Mouse (Mus musculus): ENCODE measurements at regions not wholly inside any gene's neighbourhood (a gene's known extent, or its start where the extent isn't known, plus 50 kb on each side); places are given as distances from the start of the nearest gene placed in this dataset.

GRCm38 (mm10) chr16:86122936-86123335 lies 221.3 kb upstream of the Adamts5 start:
- DNase-seq (ENCODE audit: low read depth, low spot score) = no peak
- 30% methylated on average over 1 of the region's 1 CpGs for WGBS

- DNase-seq (ENCODE audit: low read depth, low spot score) = no peak
Observed at GRCm38 (mm10) chr16:86117959-86118358, 216.3 kb upstream of the Adamts5 start.

- WGBS = 45% methylated on average over 2 of the region's 2 CpGs
- no peak for DNase-seq (ENCODE audit: low read depth, low spot score)
Observed at GRCm38 (mm10) chr16:86115587-86116376, 214.2 kb upstream of the Adamts5 start.

GRCm38 (mm10) chr16:86094461-86094860 lies 192.8 kb upstream of the Adamts5 start:
- WGBS = 80% methylated on average over 2 of the region's 2 CpGs
- DNase-seq (ENCODE audit: low read depth, low spot score) = no peak

- WGBS = 88% methylated on average over 6 of the region's 6 CpGs
- DNase-seq (ENCODE audit: low read depth, low spot score) = no peak
Observed at GRCm38 (mm10) chr16:86090175-86090574, 188.5 kb upstream of the Adamts5 start.

- 84% methylated on average over 3 of the region's 3 CpGs for WGBS
- no peak for DNase-seq (ENCODE audit: low read depth, low spot score)
Observed at GRCm38 (mm10) chr16:86087421-86087820, 185.8 kb upstream of the Adamts5 start.

GRCm38 (mm10) chr16:86067628-86068364 lies 166.2 kb upstream of the Adamts5 start:
- 49% methylated on average over 3 of the region's 3 CpGs for WGBS
- no peak for DNase-seq (ENCODE audit: low read depth, low spot score)

- no peak for DNase-seq (ENCODE audit: low read depth, low spot score)
- 73% methylated on average over 5 of the region's 5 CpGs for WGBS
Observed at GRCm38 (mm10) chr16:86060087-86060486, 158.5 kb upstream of the Adamts5 start.

GRCm38 (mm10) chr16:86044695-86045094 lies 143.1 kb upstream of the Adamts5 start:
- 86% methylated on average over 2 of the region's 2 CpGs for WGBS
- no peak for DNase-seq (ENCODE audit: low read depth, low spot score)

GRCm38 (mm10) chr16:86034772-86035171 lies 133.1 kb upstream of the Adamts5 start:
- WGBS = 79% methylated on average over 9 of the region's 9 CpGs

GRCm38 (mm10) chr16:86027700-86028099 lies 126.1 kb upstream of the Adamts5 start:
- 49% methylated on average over 2 of the region's 2 CpGs for WGBS
- DNase-seq (ENCODE audit: low read depth, low spot score) = no peak

More at GRCm38 (mm10) chr16:86034772-86035171, 133.1 kb upstream of the Adamts5 start:
- no peak for DNase-seq (ENCODE audit: low read depth, low spot score)

- 81% methylated on average over 1 of the region's 1 CpGs for WGBS
- no peak for DNase-seq (ENCODE audit: low read depth, low spot score)
Observed at GRCm38 (mm10) chr16:86015336-86015735, 113.7 kb upstream of the Adamts5 start.

- 86% methylated on average over 5 of the region's 5 CpGs for WGBS
- no peak for DNase-seq (ENCODE audit: low read depth, low spot score)
Observed at GRCm38 (mm10) chr16:86011051-86011450, 109.4 kb upstream of the Adamts5 start.

- WGBS = 55% methylated on average over 3 of the region's 3 CpGs
- no peak for DNase-seq (ENCODE audit: low read depth, low spot score)
Observed at GRCm38 (mm10) chr16:86009638-86010329, 108.2 kb upstream of the Adamts5 start.

- DNase-seq (ENCODE audit: low read depth, low spot score) = no peak
- 65% methylated on average over 1 of the region's 1 CpGs for WGBS
Observed at GRCm38 (mm10) chr16:86007799-86008198, 106.2 kb upstream of the Adamts5 start.

- WGBS = 82% methylated on average over 1 of the region's 1 CpGs
- no peak for DNase-seq (ENCODE audit: low read depth, low spot score)
Observed at GRCm38 (mm10) chr16:86000846-86001245, 99.2 kb upstream of the Adamts5 start.

GRCm38 (mm10) chr16:85985841-85986240 lies 84.2 kb upstream of the Adamts5 start:
- DNase-seq (ENCODE audit: low read depth, low spot score) = no peak
- 60% methylated on average over 2 of the region's 2 CpGs for WGBS

GRCm38 (mm10) chr16:85977102-85977501 lies 75.5 kb upstream of the Adamts5 start:
- no peak for DNase-seq (ENCODE audit: low read depth, low spot score)
- WGBS = 76% methylated on average over 2 of the region's 2 CpGs

GRCm38 (mm10) chr16:85966892-85967444 lies 65.3 kb upstream of the Adamts5 start:
- WGBS = 55% methylated on average over 4 of the region's 4 CpGs
- no peak for DNase-seq (ENCODE audit: low read depth, low spot score)

GRCm38 (mm10) chr16:85966251-85966650 lies 64.6 kb upstream of the Adamts5 start:
- 61% methylated on average over 4 of the region's 4 CpGs for WGBS
- DNase-seq (ENCODE audit: low read depth, low spot score) = no peak

Data from large intestine, adult 2 months (tissue).